Mouse (Mus musculus): ENCODE measurements around the gene Chst10. TPM values are rescaled to one million over a fixed set of nuclear protein-coding genes. Genes with fewer than 3 reads are reported as not detected.

The Chst10 gene
- polyA plus RNA-seq (2017; shearing (Covaris generic)), result 35.0 TPM

DNA sequence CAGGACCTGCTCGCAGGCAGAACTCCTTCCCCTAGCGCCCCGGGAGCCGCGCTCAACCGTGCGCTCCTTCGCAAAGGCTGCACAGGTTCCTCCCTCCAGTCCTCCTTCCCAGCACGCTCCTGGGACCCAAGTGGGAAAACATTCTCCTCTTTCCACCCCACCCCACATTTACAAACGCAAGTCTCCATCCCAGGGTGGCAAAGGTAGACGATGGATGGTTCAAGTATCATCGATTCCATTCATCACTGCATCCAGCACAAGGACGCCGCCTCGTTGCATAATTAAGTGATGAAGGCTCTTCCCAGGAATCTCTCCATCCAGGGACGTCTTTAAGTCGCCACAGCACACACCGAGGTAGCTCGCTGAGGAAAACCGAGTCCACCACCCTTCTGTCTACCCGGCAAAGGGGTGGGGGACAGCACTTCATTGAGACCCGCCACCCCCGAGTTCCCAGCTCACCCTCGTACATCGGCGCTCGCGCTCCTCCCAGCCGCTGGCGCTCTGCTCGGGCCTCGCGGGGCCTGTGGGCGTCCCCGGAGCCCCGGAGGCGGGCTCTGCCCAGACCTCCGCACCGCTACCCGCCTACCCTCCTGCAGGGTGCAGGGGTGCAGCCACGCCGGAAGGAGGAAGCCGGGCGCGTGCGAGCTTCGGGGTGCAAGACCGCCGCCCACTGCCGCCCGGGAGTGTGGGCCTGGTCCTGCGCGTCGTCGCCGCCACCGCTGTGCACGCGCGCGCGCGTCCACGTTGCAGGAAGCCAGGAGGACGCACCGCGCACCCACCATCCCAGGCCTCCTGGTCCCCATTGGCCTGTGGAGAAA, at the start of gene Chst10:
Gene Chst10 (minus strand): TSS at position 731 of the 818 bp plus-strand sequence.

DNA sequence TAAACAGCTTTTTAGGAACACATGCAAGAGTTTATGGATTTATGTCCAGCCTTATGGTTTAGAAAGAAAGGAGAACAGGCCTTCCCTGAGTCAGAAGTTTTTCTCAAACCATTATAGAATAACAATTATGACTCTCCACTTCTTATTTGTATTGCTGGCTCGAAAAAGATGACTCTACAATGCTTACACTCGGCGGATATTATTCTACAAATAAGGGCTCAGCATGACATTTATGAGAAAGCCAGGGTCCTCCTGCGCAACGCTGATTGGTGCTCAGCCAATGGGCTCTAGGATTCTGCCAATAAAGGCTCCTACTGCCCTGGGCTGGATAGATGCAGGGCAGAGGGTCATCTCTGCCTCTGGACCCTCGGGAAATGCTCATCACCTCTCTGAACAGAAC, 40.9 kb upstream of the Chst10 start, which contains the start of gene Nms:
Gene Nms (plus strand): TSS at position 301 of the 400 bp plus-strand sequence.

GRCm38 (mm10) chr1:38836477-38836872, 61.5 kb downstream of the Chst10 start, which contains the start of gene Lonrf2:
TSS of gene Lonrf2 (minus strand) at chr1:38836711.

Other genes with a start within 250 kb of the Chst10 start
- 8.7 TPM for gene Aff3, start 233.2 kb downstream of the Chst10 start, polyA plus RNA-seq (2017; shearing (Covaris generic))
- not detected for gene Lonrf2, start 61.5 kb downstream of the Chst10 start, polyA plus RNA-seq (2017; shearing (Covaris generic))
- not detected for gene Nms, start 41.0 kb upstream of the Chst10 start, polyA plus RNA-seq (2017; shearing (Covaris generic))
- gene Pdcl3, start 87.4 kb upstream of the Chst10 start, polyA plus RNA-seq (2017; shearing (Covaris generic)), result 107 TPM